9 mouse cellular contexts compared by ENCODE assay signal in genomic region chr3:38233091-38233490, GRCm38 (mm10).
DNase-seq lines count a peak whose midpoint lies in the region; ATAC-seq and TF ChIP-seq lines count a peak whose summit lies in the region.
"Had no signal": no experiment of that assay in that cellular context is flagged by ENCODE, and none has a peak within 500 bp of the region (broad histone marks: within the 10 kb centered on the region; RNA-seq: fewer than 3 reads in every experiment).

No protein-coding gene starts in this region.

- no peak overlapping the region for H3K4me3 ChIP-seq in intestine, embryonic 16.5 days (ENCODE audit: low read length)
- no peak overlapping the region for H3K4me3 ChIP-seq in intestine, postnatal 0 days (ENCODE audit: low read depth, low read length)

- H3K36me3 ChIP-seq in intestine, embryonic 16.5 days (ENCODE audit: control insufficient read depth, insufficient read depth, low read length), result no peaks in the 10 kb centered on the region
- no peaks in the 10 kb centered on the region for H3K36me3 ChIP-seq in intestine, postnatal 0 days (ENCODE audit: control insufficient read depth, insufficient read depth)

- H3K9ac ChIP-seq in intestine, embryonic 16.5 days (ENCODE audit: low read depth, low read length), result no peak overlapping the region
- no peak overlapping the region for H3K9ac ChIP-seq in intestine, postnatal 0 days (ENCODE audit: low read depth, low read length)

- no peaks in the 10 kb centered on the region for H3K9me3 ChIP-seq in intestine, embryonic 16.5 days (ENCODE audit: control insufficient read depth, low read length)
- no peaks in the 10 kb centered on the region for H3K9me3 ChIP-seq in intestine, postnatal 0 days (ENCODE audit: control insufficient read depth)

- no peaks in the 10 kb centered on the region for H3K27me3 ChIP-seq in intestine, embryonic 16.5 days (replicated peaks; ENCODE audit: control insufficient read depth, insufficient read depth, low read length)
- no peaks in the 10 kb centered on the region for H3K27me3 ChIP-seq in intestine, postnatal 0 days (replicated peaks; ENCODE audit: control insufficient read depth, insufficient read depth, low read length)

- ATAC-seq in intestine, embryonic 16.5 days, result no peak
- ATAC-seq in intestine, postnatal 0 days, result no peak

- peaks cover 4% of the 10 kb centered on the region for H3K4me1 ChIP-seq in intestine, embryonic 16.5 days (ENCODE audit: control insufficient read depth, insufficient read depth, low read length)
- no peaks in the 10 kb centered on the region for H3K4me1 ChIP-seq in intestine, postnatal 0 days (replicated peaks; ENCODE audit: control insufficient read depth, insufficient read depth, low read length)

- peak overlapping the region; percentile 50 for H3K27ac ChIP-seq in intestine, embryonic 16.5 days (ENCODE audit: low read length)
- H3K27ac ChIP-seq in intestine, postnatal 0 days (ENCODE audit: low read depth, low read length), result no peak overlapping the region

- no peak for TF ChIP-seq CTCF in intestine, postnatal 0 days (IDR thresholded peaks at IDR 0.05; ENCODE audit: low read depth)

- H3K4me2 ChIP-seq in intestine, embryonic 16.5 days (ENCODE audit: low read depth, low read length), result no peak overlapping the region
- H3K4me2 ChIP-seq in intestine, postnatal 0 days (replicated peaks; ENCODE audit: low read depth), result no peak overlapping the region

- intact Hi-C loops in heart, postnatal 36 days (cut with DNase I), result no loop called here

- 88% methylated on average over 3 of the region's 3 CpGs for WGBS in intestine, embryonic 16.5 days
- WGBS in intestine, postnatal 0 days, result 79% methylated on average over 3 of the region's 3 CpGs

- DNase-seq in heart, adult 11 months, result peak; percentile 85
- DNase-seq in heart, postnatal 36 days, result no peak
- peak; percentile 1 for DNase-seq in testis, postnatal 14 days (ENCODE audit: low spot score)
- no peak for DNase-seq in testis, postnatal 10 days (ENCODE audit: low spot score)
- no peak for DNase-seq in ovary, postnatal 10 days (ENCODE audit: low spot score)
- no peak for DNase-seq in spleen, postnatal 4 days (ENCODE audit: low spot score in 2 of 2)
- DNase-seq: cerebellum, adult 11 months had no signal

Comparison
In these comparisons a context has a peak if more than half of its experiments do, and no peak if none do; other contexts are left out.
1. DNase-seq: peak in heart, adult 11 months (single experiment) and testis, postnatal 14 days (single experiment); none in heart, postnatal 36 days (0 of 2), testis, postnatal 10 days (single experiment), ovary, postnatal 10 days (single experiment) and spleen, postnatal 4 days (0 of 2).